Mouse (Mus musculus) MEL (cell line): ENCODE measurements at regions not wholly inside any gene's neighbourhood (a gene's known extent, or its start where the extent isn't known, plus 50 kb on each side); places are given as distances from the start of the nearest gene placed in this dataset.

ENCODE experiments used
- CTCF ChIP-seq, 3 experiments: IDR thresholded peaks in 2 of 3; conservative IDR thresholded peaks in 1 of 3; 2 replicates each; pipeline ENCODE4 v1.5.1; 2011 to 2012; ENCODE audit warnings: low read length in 3 of 3, low read depth in 2 of 3, mild to moderate bottlenecking in 2 of 3, improper control_type of control experiment in 1 of 3, inconsistent platforms in 1 of 3, mixed read lengths in 1 of 3, moderate library complexity in 1 of 3; ENCODE audit not compliant: control insufficient read depth in 1 of 3, insufficient read depth in 1 of 3, poor library complexity in 1 of 3, severe bottlenecking in 1 of 3
- E2F4 ChIP-seq: IDR thresholded peaks from 2 replicates; pipeline ENCODE4 v1.6.1; 2011; ENCODE audit warnings: low read depth, low read length, improper control_type of control experiment, borderline replicate concordance
- NRF1 ChIP-seq: IDR thresholded peaks from 2 replicates; pipeline ENCODE4 v1.6.1; 2014; ENCODE audit warnings: low read depth, mild to moderate bottlenecking, inconsistent platforms, low read length, improper control_type of control experiment, moderate library complexity; ENCODE audit not compliant: poor library complexity, insufficient read depth, severe bottlenecking
- TAL1 ChIP-seq: IDR thresholded peaks from 2 replicates; pipeline ENCODE4 v1.6.1; 2012; ENCODE audit warnings: mild to moderate bottlenecking, inconsistent platforms, low read length, moderate library complexity, mixed read lengths

DNA sequence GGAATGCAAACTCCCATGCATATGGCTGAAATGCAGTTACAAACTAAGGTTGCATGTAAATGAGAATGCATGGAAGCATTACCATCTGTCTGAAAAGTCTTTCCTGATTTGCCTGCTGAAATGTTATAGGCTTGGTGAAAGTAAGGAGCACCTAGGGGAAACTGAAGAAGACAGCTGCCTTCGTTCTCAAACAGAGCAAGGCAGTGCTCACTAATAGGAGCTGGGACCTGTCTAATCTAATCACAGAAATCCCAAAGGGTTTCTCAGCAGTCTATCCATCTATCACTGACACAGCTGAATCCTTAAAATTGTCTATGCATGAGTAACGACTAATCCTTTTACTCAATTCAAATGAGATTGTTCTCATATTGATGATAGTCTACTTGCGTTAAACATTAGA, 1360.4 kb downstream of the Basp1 start:
- no peak for TF ChIP-seq NRF1
- no peak for TF ChIP-seq TAL1
- no peak for TF ChIP-seq CTCF (IDR thresholded peaks at IDR 0.05 in 2 of 3, conservative IDR thresholded peaks at IDR 0.05 in 1 of 3; ENCODE audit: control insufficient read depth in 1 of 3, insufficient read depth in 1 of 3, low read depth in 2 of 3, low read length in 3 of 3, poor library complexity in 1 of 3, severe bottlenecking in 1 of 3)
- no peak for TF ChIP-seq E2F4
